Mouse (Mus musculus): ENCODE measurements around the gene Dmkn. TPM values are rescaled to one million over a fixed set of nuclear protein-coding genes. Genes with fewer than 3 reads are reported as not detected.
"Not testable (repeated sequence)": the region's sequence is repeated elsewhere in the genome, so short reads cannot be mapped to it uniquely, and the experiment has no call there.

Gene Dmkn
- polyA plus RNA-seq, 1 experiment from 2014 or later, result 0.57 TPM

DNA sequence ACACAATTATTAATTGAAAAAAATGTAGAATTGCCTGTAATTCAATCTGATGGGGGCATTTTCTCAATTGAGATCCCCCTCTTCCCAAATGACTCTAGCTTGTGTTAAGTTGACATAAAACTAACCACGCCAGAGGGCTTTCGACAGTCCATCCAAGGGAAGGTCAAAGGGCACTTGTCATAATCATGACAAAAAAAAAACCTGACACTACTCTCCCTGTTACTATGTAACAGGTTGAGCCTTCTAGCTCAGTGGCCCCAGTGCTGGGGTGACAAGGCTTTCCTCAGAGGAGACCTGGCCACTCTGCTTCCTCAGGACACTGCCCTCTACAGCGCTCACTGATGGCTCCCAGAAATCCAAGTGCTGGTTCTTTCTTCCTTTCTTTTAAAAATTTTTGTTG lies 60.8 kb downstream of the Dmkn start:
- WGBS, result 92% methylated on average over 3 of the region's 3 CpGs
- no peak overlapping the region for H3K9ac ChIP-seq (replicated peaks)
- no peak overlapping the region for H3K4me3 ChIP-seq (replicated peaks)
- H3K27ac ChIP-seq, result no peak overlapping the region
- H3K4me1 ChIP-seq (replicated peaks), result no peaks in the 10 kb centered on the region
- no peaks in the 10 kb centered on the region for H3K9me3 ChIP-seq
- no peak overlapping the region for H3K4me2 ChIP-seq (replicated peaks)
- ATAC-seq, result no peak
- H3K27me3 ChIP-seq, result no peaks in the 10 kb centered on the region
- H3K36me3 ChIP-seq, result no peaks in the 10 kb centered on the region

DNA sequence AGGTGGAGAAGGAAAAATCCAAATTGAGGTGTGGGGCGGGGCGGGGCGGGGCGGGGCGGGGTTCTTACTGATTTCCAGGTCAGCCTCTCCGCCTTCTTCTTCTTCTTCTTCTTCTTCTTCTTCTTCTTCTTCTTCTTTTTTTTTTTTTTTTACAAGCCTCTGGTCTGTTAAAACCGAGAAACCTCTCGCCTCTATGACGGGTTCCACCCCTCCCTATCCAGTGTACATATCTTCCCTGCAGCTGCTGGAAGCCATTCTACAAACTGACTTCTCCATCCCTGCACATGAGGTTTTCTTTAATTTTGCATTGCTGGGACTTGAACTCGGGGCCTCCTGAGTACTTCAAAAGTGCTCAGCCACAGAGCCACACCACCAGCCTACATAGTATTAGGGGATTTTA lies 63.1 kb downstream of the Dmkn start:
- ATAC-seq, result no peak
- WGBS, result 91% methylated on average over 10 of the region's 10 CpGs

DNA sequence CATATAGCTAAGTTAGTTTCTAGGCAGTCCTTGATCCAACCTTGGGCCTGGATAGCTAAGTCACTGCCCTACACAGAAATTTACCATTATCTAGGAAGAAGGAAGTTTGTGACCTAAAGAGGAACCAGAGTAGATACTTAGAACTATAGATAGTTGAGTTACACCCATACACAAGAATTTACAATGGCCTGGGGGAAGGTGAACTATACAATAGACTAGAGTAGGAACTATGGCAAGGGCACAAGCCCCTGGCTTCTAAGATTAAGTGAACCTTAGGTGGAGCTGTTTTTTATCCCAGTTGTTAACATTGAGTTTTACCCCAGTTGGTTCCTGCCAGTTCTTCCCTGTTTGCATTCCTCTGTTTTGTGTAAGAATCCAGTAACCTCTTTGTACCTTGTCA lies 65.3 kb downstream of the Dmkn start:
- ATAC-seq; H3K27ac ChIP-seq; H3K4me3 ChIP-seq (replicated peaks); H3K27me3 ChIP-seq; H3K9ac ChIP-seq (replicated peaks); H3K36me3 ChIP-seq; H3K4me1 ChIP-seq (replicated peaks); H3K9me3 ChIP-seq; H3K4me2 ChIP-seq (replicated peaks): not testable (repeated sequence)

More for the DNA sequence above, 63.1 kb downstream of the Dmkn start:
- no peak overlapping the region for H3K4me3 ChIP-seq (replicated peaks)
- H3K4me1 ChIP-seq (replicated peaks), result no peaks in the 10 kb centered on the region
- no peak overlapping the region for H3K27ac ChIP-seq
- no peaks in the 10 kb centered on the region for H3K9me3 ChIP-seq
- H3K4me2 ChIP-seq (replicated peaks), result no peak overlapping the region
- no peaks in the 10 kb centered on the region for H3K27me3 ChIP-seq
- no peaks in the 10 kb centered on the region for H3K36me3 ChIP-seq
- H3K9ac ChIP-seq (replicated peaks), result no peak overlapping the region

GRCm38 (mm10) chr7:30829428-30829827 lies 65.9 kb downstream of the Dmkn start:
- 69% methylated on average over 3 of the region's 3 CpGs for WGBS
- Histone ChIP-seq H3K4me2 (replicated peaks) (no peak overlapping the region), H3K9me3 (no peaks in the 10 kb centered on the region), H3K27me3 (no peaks in the 10 kb centered on the region), H3K9ac (replicated peaks) (no peak overlapping the region), H3K36me3 (no peaks in the 10 kb centered on the region), H3K4me3 (replicated peaks) (no peak overlapping the region), H3K27ac (no peak overlapping the region), H3K4me1 (replicated peaks) (no peaks in the 10 kb centered on the region)
- ATAC-seq, result no peak

Other genes starting within 250 kb of the Dmkn start
- 106 and 114 TPM in 2 replicates for gene Arhgap33, start 228.7 kb upstream of the Dmkn start, polyA plus RNA-seq (2015; fragmentation: Nextera tagmentation; extraction: Ambion mirVana)
- 5.7 and 6.6 TPM in 2 replicates for gene Hspb6, start 211.6 kb upstream of the Dmkn start, polyA plus RNA-seq (2015; fragmentation: Nextera tagmentation; extraction: Ambion mirVana)
- 8.7 and 12.3 TPM in 2 replicates for gene Proser3, start 211.5 kb upstream of the Dmkn start, polyA plus RNA-seq (2015; fragmentation: Nextera tagmentation; extraction: Ambion mirVana)
- gene Lin37, start 203.9 kb upstream of the Dmkn start, polyA plus RNA-seq (2015; fragmentation: Nextera tagmentation; extraction: Ambion mirVana), result 54.4 and 60.4 TPM in 2 replicates
- 92.5 and 102 TPM in 2 replicates for gene U2af1l4, start 200.5 kb upstream of the Dmkn start, polyA plus RNA-seq (2015; fragmentation: Nextera tagmentation; extraction: Ambion mirVana)
- gene Gm49396, start 200.4 kb upstream of the Dmkn start, polyA plus RNA-seq (2015; fragmentation: Nextera tagmentation; extraction: Ambion mirVana), result 20.7 and 22.6 TPM in 2 replicates
- gene Psenen, start 200.1 kb upstream of the Dmkn start, polyA plus RNA-seq (2015; fragmentation: Nextera tagmentation; extraction: Ambion mirVana), result 131 and 133 TPM in 2 replicates
- 4.8 and 6.6 TPM in 2 replicates for gene Igflr1, start 198.3 kb upstream of the Dmkn start, polyA plus RNA-seq (2015; fragmentation: Nextera tagmentation; extraction: Ambion mirVana)
- gene Kmt2b, start 175.0 kb upstream of the Dmkn start, polyA plus RNA-seq (2015; fragmentation: Nextera tagmentation; extraction: Ambion mirVana), result 12.9 and 13.3 TPM in 2 replicates
- gene Zbtb32, start 164.8 kb upstream of the Dmkn start, polyA plus RNA-seq (2015; fragmentation: Nextera tagmentation; extraction: Ambion mirVana), result 0.14 and 0.31 TPM in 2 replicates
- gene Upk1a, start 150.9 kb upstream of the Dmkn start, polyA plus RNA-seq (2015; fragmentation: Nextera tagmentation; extraction: Ambion mirVana), result 0.46 and 0.73 TPM in 2 replicates
- 1,046 and 1,055 TPM in 2 replicates for gene Cox6b1, start 137.6 kb upstream of the Dmkn start, polyA plus RNA-seq (2015; fragmentation: Nextera tagmentation; extraction: Ambion mirVana)
- gene Etv2, start 127.9 kb upstream of the Dmkn start, polyA plus RNA-seq (2015; fragmentation: Nextera tagmentation; extraction: Ambion mirVana), result not detected in 2 replicates
- 130 and 153 TPM in 2 replicates for gene Rbm42, start 113.4 kb upstream of the Dmkn start, polyA plus RNA-seq (2015; fragmentation: Nextera tagmentation; extraction: Ambion mirVana)
- 34.2 and 37.0 TPM in 2 replicates for gene Haus5, start 98.8 kb upstream of the Dmkn start, polyA plus RNA-seq (2015; fragmentation: Nextera tagmentation; extraction: Ambion mirVana)
- gene Pmis2, start 92.2 kb upstream of the Dmkn start, polyA plus RNA-seq (2015; fragmentation: Nextera tagmentation; extraction: Ambion mirVana), result not detected in 2 replicates
- not detected in 2 replicates for gene 2200002J24Rik, start 64.8 kb upstream of the Dmkn start, polyA plus RNA-seq (2015; fragmentation: Nextera tagmentation; extraction: Ambion mirVana)
- gene Atp4a, start 51.5 kb upstream of the Dmkn start, polyA plus RNA-seq (2015; fragmentation: Nextera tagmentation; extraction: Ambion mirVana), result 0.62 and 1.3 TPM in 2 replicates
- gene Tmem147, start 34.2 kb upstream of the Dmkn start, polyA plus RNA-seq (2015; fragmentation: Nextera tagmentation; extraction: Ambion mirVana), result 200 and 203 TPM in 2 replicates
- gene Gapdhs, start 20.1 kb upstream of the Dmkn start, polyA plus RNA-seq (2015; fragmentation: Nextera tagmentation; extraction: Ambion mirVana), result 1.1 and 2.2 TPM in 2 replicates
- gene Sbsn, start 12.3 kb upstream of the Dmkn start, polyA plus RNA-seq (2015; fragmentation: Nextera tagmentation; extraction: Ambion mirVana), result 2.3 TPM in 2 replicates
- gene Krtdap, start 24.1 kb downstream of the Dmkn start, polyA plus RNA-seq (2015; fragmentation: Nextera tagmentation; extraction: Ambion mirVana), result not detected in 2 replicates
- gene Ffar2, start 60.0 kb downstream of the Dmkn start, polyA plus RNA-seq (2015; fragmentation: Nextera tagmentation; extraction: Ambion mirVana), result 0.17 and 0.50 TPM in 2 replicates
- gene Ffar3, start 92.4 kb downstream of the Dmkn start, polyA plus RNA-seq (2015; fragmentation: Nextera tagmentation; extraction: Ambion mirVana), result not detected in 2 replicates
- gene Ffar1, start 97.8 kb downstream of the Dmkn start, polyA plus RNA-seq (2015; fragmentation: Nextera tagmentation; extraction: Ambion mirVana), result not detected in 2 replicates
- not detected in 2 replicates for gene Cd22, start 116.6 kb downstream of the Dmkn start, polyA plus RNA-seq (2015; fragmentation: Nextera tagmentation; extraction: Ambion mirVana)
- 1.3 and 1.5 TPM in 2 replicates for gene Mag, start 151.1 kb downstream of the Dmkn start, polyA plus RNA-seq (2015; fragmentation: Nextera tagmentation; extraction: Ambion mirVana)
- not detected in 2 replicates for gene Hamp2, start 160.9 kb downstream of the Dmkn start, polyA plus RNA-seq (2015; fragmentation: Nextera tagmentation; extraction: Ambion mirVana)
- gene Hamp, start 180.3 kb downstream of the Dmkn start, polyA plus RNA-seq (2015; fragmentation: Nextera tagmentation; extraction: Ambion mirVana), result not detected in 2 replicates
- 24.2 and 27.6 TPM in 2 replicates for gene Usf2, start 193.0 kb downstream of the Dmkn start, polyA plus RNA-seq (2015; fragmentation: Nextera tagmentation; extraction: Ambion mirVana)
- 13.5 and 16.1 TPM in 2 replicates for gene Lsr, start 209.7 kb downstream of the Dmkn start, polyA plus RNA-seq (2015; fragmentation: Nextera tagmentation; extraction: Ambion mirVana)
- 0.17 and 0.38 TPM in 2 replicates for gene Fam187b, start 210.0 kb downstream of the Dmkn start, polyA plus RNA-seq (2015; fragmentation: Nextera tagmentation; extraction: Ambion mirVana)

Data from midbrain, embryonic 13.5 days (tissue).